Mouse (Mus musculus): ENCODE results near the gene Dner. TPM values are rescaled to one million over a fixed set of nuclear protein-coding genes. Genes with fewer than 3 reads are reported as not detected.

Dner gene
- polyA plus RNA-seq, 1 experiment from 2014 or later: 328 TPM

GRCm38 (mm10) chr1:84488546-84488945, 207.5 kb downstream of the Dner start:
- Histone ChIP-seq H3K27me3 (replicated peaks; ENCODE audit: control insufficient read depth, insufficient read depth, low read length) (no peaks in the 10 kb centered on the region), H3K4me3 (ENCODE audit: low read length) (no peak overlapping the region), H3K9ac (ENCODE audit: low read depth, low read length) (no peak overlapping the region), H3K4me1 (ENCODE audit: control insufficient read depth, insufficient read depth, low read depth, low read length) (no peaks in the 10 kb centered on the region), H3K4me2 (ENCODE audit: low read length) (no peak overlapping the region), H3K36me3 (ENCODE audit: control insufficient read depth, insufficient read depth, low read length) (0 out of 2 replicates have a peak, but pooled peaks cover 2% of the 10 kb centered on the region), H3K9me3 (ENCODE audit: control insufficient read depth, low read length) (no peaks in the 10 kb centered on the region), H3K27ac (ENCODE audit: low read depth, low read length) (peak overlapping the region; percentile 23; the same call in 1 of the 2 replicates)
- 100% methylated on average over 1 of the region's 1 CpGs for WGBS
- ATAC-seq: peak; percentile 47; the same call in 1 of the 2 replicates

DNA sequence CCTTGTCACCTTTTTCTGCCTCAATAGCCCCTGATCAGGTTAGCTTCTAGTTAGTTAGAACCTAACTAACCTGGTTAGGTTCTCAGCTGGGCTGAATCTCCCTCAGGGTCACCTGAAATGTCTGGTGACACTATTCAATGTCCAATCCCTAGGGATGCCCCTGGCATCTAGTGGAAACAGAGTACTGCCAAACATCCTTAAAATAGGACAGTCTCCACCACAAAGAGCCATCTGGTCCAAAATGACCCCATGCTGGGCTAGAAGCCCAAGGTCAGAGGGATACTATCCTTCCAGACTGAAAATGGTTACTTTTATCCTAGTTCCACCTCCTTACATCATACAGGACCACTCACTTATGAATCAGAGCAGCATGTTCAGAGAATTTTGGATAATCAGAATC, 211.0 kb downstream of the Dner start:
- Histone ChIP-seq H3K27ac (ENCODE audit: low read depth, low read length) (no peak overlapping the region), H3K4me1 (ENCODE audit: control insufficient read depth, insufficient read depth, low read depth, low read length) (no peaks in the 10 kb centered on the region), H3K4me3 (ENCODE audit: low read length) (no peak overlapping the region), H3K4me2 (ENCODE audit: low read length) (no peak overlapping the region), H3K36me3 (ENCODE audit: control insufficient read depth, insufficient read depth, low read length) (no peaks in the 10 kb centered on the region), H3K9me3 (ENCODE audit: control insufficient read depth, low read length) (no peaks in the 10 kb centered on the region), H3K27me3 (replicated peaks; ENCODE audit: control insufficient read depth, insufficient read depth, low read length) (no peaks in the 10 kb centered on the region), H3K9ac (ENCODE audit: low read depth, low read length) (no peak overlapping the region)
- ATAC-seq: no peak

DNA sequence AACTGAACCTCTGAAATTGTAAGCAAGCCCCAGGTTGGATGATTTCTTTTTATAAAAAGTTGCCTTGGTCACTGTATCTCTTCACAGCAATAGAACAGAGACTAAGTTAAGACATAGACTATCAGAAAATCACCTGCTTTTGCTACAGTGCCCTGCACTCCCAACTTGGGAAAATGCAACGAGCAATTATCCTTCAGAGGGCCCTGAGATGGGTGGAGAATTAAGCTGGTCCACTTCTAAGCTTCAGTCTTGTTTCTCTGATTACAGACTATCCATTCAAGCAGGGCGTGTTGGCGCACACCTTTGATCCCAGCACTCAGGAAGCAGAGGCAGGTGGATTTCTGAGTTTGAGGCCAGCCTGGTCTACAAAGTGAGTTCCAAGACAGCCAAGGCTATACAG, 211.4 kb downstream of the Dner start:
- Histone ChIP-seq H3K9me3 (ENCODE audit: control insufficient read depth, low read length) (no peaks in the 10 kb centered on the region), H3K36me3 (ENCODE audit: control insufficient read depth, insufficient read depth, low read length) (no peaks in the 10 kb centered on the region), H3K4me3 (ENCODE audit: low read length) (no peak overlapping the region), H3K27me3 (replicated peaks; ENCODE audit: control insufficient read depth, insufficient read depth, low read length) (no peaks in the 10 kb centered on the region), H3K9ac (ENCODE audit: low read depth, low read length) (no peak overlapping the region), H3K4me1 (ENCODE audit: control insufficient read depth, insufficient read depth, low read depth, low read length) (no peaks in the 10 kb centered on the region), H3K27ac (ENCODE audit: low read depth, low read length) (no peak overlapping the region), H3K4me2 (ENCODE audit: low read length) (no peak overlapping the region)
- ATAC-seq: no peak
- WGBS: 86% methylated on average over 3 of the region's 3 CpGs

DNA sequence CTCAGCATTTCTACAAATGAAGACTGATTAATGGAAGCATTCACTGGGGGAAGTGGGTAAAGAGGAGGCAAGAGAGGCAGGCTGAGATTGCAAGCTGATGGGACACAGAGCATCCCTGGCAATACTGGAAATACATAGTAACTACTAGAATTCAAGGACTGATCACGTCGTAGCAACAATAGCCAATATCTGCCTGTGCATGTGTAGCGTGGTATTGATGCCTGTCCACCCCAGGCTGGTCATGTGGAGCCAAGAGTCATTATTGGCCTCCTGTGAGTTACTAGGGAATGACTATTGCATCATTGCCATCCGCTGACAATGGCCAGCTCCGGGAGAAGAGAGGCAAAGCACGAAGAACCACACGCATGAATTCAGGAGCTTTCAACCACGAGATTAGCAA, 216.0 kb downstream of the Dner start:
- WGBS: 75% methylated on average over 8 of the region's 8 CpGs
- Histone ChIP-seq H3K36me3 (ENCODE audit: control insufficient read depth, insufficient read depth, low read length) (no peaks in the 10 kb centered on the region), H3K27me3 (replicated peaks; ENCODE audit: control insufficient read depth, insufficient read depth, low read length) (no peaks in the 10 kb centered on the region), H3K4me3 (ENCODE audit: low read length) (no peak overlapping the region), H3K4me2 (ENCODE audit: low read length) (no peak overlapping the region), H3K9me3 (ENCODE audit: control insufficient read depth, low read length) (no peaks in the 10 kb centered on the region), H3K9ac (ENCODE audit: low read depth, low read length) (no peak overlapping the region), H3K27ac (ENCODE audit: low read depth, low read length) (no peak overlapping the region), H3K4me1 (ENCODE audit: control insufficient read depth, insufficient read depth, low read depth, low read length) (no peaks in the 10 kb centered on the region)
- 0 out of 2 replicates have a peak, but pooled peaks have one; percentile 32 for ATAC-seq

DNA sequence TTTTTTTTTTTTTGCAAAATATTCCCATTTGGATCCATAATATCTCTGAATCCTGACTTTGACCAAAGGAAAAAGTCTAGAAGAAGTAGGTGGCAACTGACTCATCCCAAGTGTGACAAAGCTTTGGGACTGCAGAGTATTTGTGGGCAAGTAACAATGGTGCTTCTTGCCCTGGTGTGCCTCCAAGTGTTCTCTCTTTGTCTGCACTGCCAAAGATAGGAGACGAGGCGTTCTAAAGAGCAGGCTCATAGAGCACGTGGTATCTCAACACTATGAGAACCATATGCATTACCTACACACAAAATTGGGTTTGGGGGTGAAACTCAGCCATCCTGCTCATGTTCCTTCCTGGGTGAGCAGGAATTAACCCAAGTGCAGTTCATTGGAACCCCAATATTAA, 221.7 kb downstream of the Dner start:
- ATAC-seq: no peak
- H3K27ac ChIP-seq (ENCODE audit: low read depth, low read length): no peak overlapping the region
- WGBS: 80% methylated on average over 3 of the region's 3 CpGs

GRCm38 (mm10) chr1:84472260-84472659, 223.8 kb downstream of the Dner start:
- H3K27me3 ChIP-seq (replicated peaks; ENCODE audit: control insufficient read depth, insufficient read depth, low read length): no peaks in the 10 kb centered on the region
- no peak overlapping the region for H3K4me2 ChIP-seq (ENCODE audit: low read length)
- no peaks in the 10 kb centered on the region for H3K9me3 ChIP-seq (ENCODE audit: control insufficient read depth, low read length)
- WGBS: 82% methylated on average over 2 of the region's 2 CpGs
- no peak overlapping the region for H3K9ac ChIP-seq (ENCODE audit: low read depth, low read length)
- no peaks in the 10 kb centered on the region for H3K4me1 ChIP-seq (ENCODE audit: control insufficient read depth, insufficient read depth, low read depth, low read length)
- H3K36me3 ChIP-seq (ENCODE audit: control insufficient read depth, insufficient read depth, low read length): no peaks in the 10 kb centered on the region
- no peak overlapping the region for H3K27ac ChIP-seq (ENCODE audit: low read depth, low read length)
- no peak overlapping the region for H3K4me3 ChIP-seq (ENCODE audit: low read length)
- ATAC-seq: no peak

More for the DNA sequence above, 221.7 kb downstream of the Dner start:
- H3K9me3 ChIP-seq (ENCODE audit: control insufficient read depth, low read length): no peaks in the 10 kb centered on the region
- H3K27me3 ChIP-seq (replicated peaks; ENCODE audit: control insufficient read depth, insufficient read depth, low read length): no peaks in the 10 kb centered on the region
- no peaks in the 10 kb centered on the region for H3K36me3 ChIP-seq (ENCODE audit: control insufficient read depth, insufficient read depth, low read length)
- H3K4me3 ChIP-seq (ENCODE audit: low read length): no peak overlapping the region
- H3K9ac ChIP-seq (ENCODE audit: low read depth, low read length): no peak overlapping the region
- no peak overlapping the region for H3K4me2 ChIP-seq (ENCODE audit: low read length)
- H3K4me1 ChIP-seq (ENCODE audit: control insufficient read depth, insufficient read depth, low read depth, low read length): no peaks in the 10 kb centered on the region

GRCm38 (mm10) chr1:84470342-84470741, 225.7 kb downstream of the Dner start:
- Histone ChIP-seq H3K27me3 (replicated peaks; ENCODE audit: control insufficient read depth, insufficient read depth, low read length) (no peaks in the 10 kb centered on the region), H3K9ac (ENCODE audit: low read depth, low read length) (no peak overlapping the region), H3K36me3 (ENCODE audit: control insufficient read depth, insufficient read depth, low read length) (no peaks in the 10 kb centered on the region), H3K4me3 (ENCODE audit: low read length) (no peak overlapping the region), H3K4me2 (ENCODE audit: low read length) (no peak overlapping the region), H3K4me1 (ENCODE audit: control insufficient read depth, insufficient read depth, low read depth, low read length) (no peaks in the 10 kb centered on the region), H3K9me3 (ENCODE audit: control insufficient read depth, low read length) (no peaks in the 10 kb centered on the region), H3K27ac (ENCODE audit: low read depth, low read length) (no peak overlapping the region)
- WGBS: 69% methylated on average over 4 of the region's 4 CpGs
- ATAC-seq: no peak

GRCm38 (mm10) chr1:84467664-84468063, 228.4 kb downstream of the Dner start:
- H3K27me3 ChIP-seq (replicated peaks; ENCODE audit: control insufficient read depth, insufficient read depth, low read length): no peaks in the 10 kb centered on the region
- no peak overlapping the region for H3K9ac ChIP-seq (ENCODE audit: low read depth, low read length)
- H3K27ac ChIP-seq (ENCODE audit: low read depth, low read length): no peak overlapping the region
- H3K4me3 ChIP-seq (ENCODE audit: low read length): no peak overlapping the region
- WGBS: 55% methylated on average over 3 of the region's 3 CpGs
- no peaks in the 10 kb centered on the region for H3K4me1 ChIP-seq (ENCODE audit: control insufficient read depth, insufficient read depth, low read depth, low read length)
- ATAC-seq: peak; percentile 51
- no peaks in the 10 kb centered on the region for H3K9me3 ChIP-seq (ENCODE audit: control insufficient read depth, low read length)
- no peaks in the 10 kb centered on the region for H3K36me3 ChIP-seq (ENCODE audit: control insufficient read depth, insufficient read depth, low read length)
- H3K4me2 ChIP-seq (ENCODE audit: low read length): no peak overlapping the region

DNA sequence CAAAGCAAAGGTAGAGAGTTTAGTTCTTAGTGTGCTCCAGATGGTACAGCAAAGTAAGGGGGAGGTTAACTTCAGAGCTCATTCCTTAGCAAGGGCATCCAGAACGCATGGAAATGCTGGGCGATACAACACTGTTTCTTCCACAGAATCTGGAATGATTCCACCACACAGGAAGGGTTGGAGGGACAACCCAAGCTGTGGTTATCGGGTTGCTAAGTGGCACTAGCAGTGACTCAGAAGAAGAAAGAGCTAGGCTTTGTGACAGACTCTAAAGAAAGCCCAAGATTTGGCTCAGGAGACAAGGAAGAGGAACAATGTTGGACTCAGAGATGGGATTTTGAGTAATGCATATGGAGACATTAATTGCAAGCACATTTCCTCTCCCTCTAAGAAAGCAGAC, 231.3 kb downstream of the Dner start:
- Histone ChIP-seq H3K4me1 (ENCODE audit: control insufficient read depth, insufficient read depth, low read depth, low read length) (no peaks in the 10 kb centered on the region), H3K27me3 (replicated peaks; ENCODE audit: control insufficient read depth, insufficient read depth, low read length) (no peaks in the 10 kb centered on the region), H3K9me3 (ENCODE audit: control insufficient read depth, low read length) (no peaks in the 10 kb centered on the region), H3K4me3 (ENCODE audit: low read length) (no peak overlapping the region), H3K27ac (ENCODE audit: low read depth, low read length) (no peak overlapping the region), H3K36me3 (ENCODE audit: control insufficient read depth, insufficient read depth, low read length) (no peaks in the 10 kb centered on the region), H3K4me2 (ENCODE audit: low read length) (no peak overlapping the region), H3K9ac (ENCODE audit: low read depth, low read length) (no peak overlapping the region)
- ATAC-seq: no peak
- WGBS: 77% methylated on average over 3 of the region's 3 CpGs
